ENCODE assay signal across 10 mouse cellular contexts in genomic region chr4:97926607-97927308, GRCm38 (mm10).
DNase-seq lines count a peak whose midpoint lies in the region; TF ChIP-seq lines count a peak whose summit lies in the region.
"Had no signal": no experiment of that assay in that cellular context is flagged by ENCODE, and none has a peak within 500 bp of the region (broad histone marks: within the 10 kb centered on the region; RNA-seq: fewer than 3 reads in every experiment).

No protein-coding gene starts in this region.

- peaks cover 41% of the 10 kb centered on the region for H3K79me2 ChIP-seq in MEL (ENCODE audit: control insufficient read depth, insufficient read depth, low read length, poor library complexity)

- intact Hi-C loops in left cerebral cortex, postnatal 4 days (cut with DNase I) = no loop called here

- H3K36me3 ChIP-seq in MEL (ENCODE audit: control insufficient read depth in 1 of 2, insufficient read depth in 2 of 2, low read length in 2 of 2) = peaks cover 0 to 52% of the 10 kb centered on the region in 2 experiments; a peak in 3 of 4 replicates
- H3K36me3 ChIP-seq: limb, embryonic 12.5 days had no signal

- no peak overlapping the region; a peak in 1 of 4 replicates for H3K4me3 ChIP-seq in MEL (ENCODE audit: control insufficient read depth in 1 of 2, insufficient read depth in 1 of 2, low read depth in 2 of 2, low read length in 2 of 2)
- H3K4me3 ChIP-seq: limb, embryonic 12.5 days had no signal

- TF ChIP-seq RAD21 in MEL (IDR thresholded peaks at IDR 0.05; ENCODE audit: low read depth, low read length) = no peak

- TF ChIP-seq POLR2A in MEL (IDR thresholded peaks at IDR 0.05; ENCODE audit: control insufficient read depth in 1 of 2, insufficient read depth in 1 of 2, low read depth in 1 of 2, low read length in 2 of 2, poor library complexity in 1 of 2) = no peak

- DNase-seq in left cerebral cortex, postnatal 4 days = peak; percentile 69
- DNase-seq in left cerebral cortex, adult 11 months (ENCODE audit: low spot score) = no peak
- peak; percentile 55 for DNase-seq in MEL (ENCODE audit: low read depth, low spot score)
- peak; percentile 43 to 48 for DNase-seq in adrenal gland, postnatal 36 days
- peak; percentile 34 for DNase-seq in lung, postnatal 10 days
- DNase-seq in cerebellum, postnatal 36 days = no peak
- DNase-seq in layer of hippocampus, postnatal 36 days = no peak
- DNase-seq: right cerebral cortex, postnatal 25 days; thymus, postnatal 36 days had no signal

- no peaks in the 10 kb centered on the region for H3K9me3 ChIP-seq in MEL (replicated peaks; ENCODE audit: insufficient read depth, low read length)
- H3K9me3 ChIP-seq: limb, embryonic 12.5 days had no signal

- no peaks in the 10 kb centered on the region for H3K27me3 ChIP-seq in MEL (ENCODE audit: control insufficient read depth in 1 of 2, insufficient read depth in 2 of 2, low read length in 2 of 2)
- H3K27me3 ChIP-seq: limb, embryonic 12.5 days had no signal

- peak; percentile 0 to 42; a peak in 3 of 4 replicates for TF ChIP-seq EP300 in MEL (IDR thresholded peaks at IDR 0.05; ENCODE audit: low read depth in 1 of 2, low read length in 2 of 2)

- peak overlapping the region; percentile 44 for H3K27ac ChIP-seq in MEL (ENCODE audit: control insufficient read depth, low read depth, low read length)
- H3K27ac ChIP-seq: limb, embryonic 12.5 days had no signal

- H3K4me1 ChIP-seq in MEL (ENCODE audit: control insufficient read depth in 1 of 2, insufficient read depth in 2 of 2, low read length in 2 of 2) = peaks cover 35 to 37% of the 10 kb centered on the region in 2 experiments

- no peak for TF ChIP-seq CTCF in MEL (IDR thresholded peaks at IDR 0.05 in 2 of 3, conservative IDR thresholded peaks at IDR 0.05 in 1 of 3; ENCODE audit: control insufficient read depth in 1 of 3, insufficient read depth in 1 of 3, low read depth in 2 of 3, low read length in 3 of 3, poor library complexity in 1 of 3, severe bottlenecking in 1 of 3)

- H3K9ac ChIP-seq in MEL (ENCODE audit: control insufficient read depth, low read depth, low read length, poor library complexity, severe bottlenecking) = no peak overlapping the region; the same call in 1 of the 2 replicates
- H3K9ac ChIP-seq: limb, embryonic 12.5 days had no signal

TF ChIP-seq in MEL, 35 proteins besides CTCF, POLR2A, EP300 and RAD21:
- no peak for TF ChIP-seq POLR2AphosphoS5 (IDR thresholded peaks at IDR 0.05; ENCODE audit: borderline replicate concordance, low read depth, low read length)
- TF ChIP-seq MAFK (IDR thresholded peaks at IDR 0.05; ENCODE audit: borderline replicate concordance, low read depth, low read length) = no peak
- no peak for TF ChIP-seq TAL1 (IDR thresholded peaks at IDR 0.05; ENCODE audit: low read length)
- peak; percentile 39; the same call in 1 of the 2 replicates for TF ChIP-seq MXI1 (IDR thresholded peaks at IDR 0.05; ENCODE audit: low read depth, low read length)
- TF ChIP-seq KAT2A (conservative IDR thresholded peaks at IDR 0.05; ENCODE audit: low read depth, low read length) = no peak
- TF ChIP-seq UBTF (IDR thresholded peaks at IDR 0.05; ENCODE audit: borderline replicate concordance, insufficient read depth, low read depth, low read length) = no peak
- TF ChIP-seq ZKSCAN1 (IDR thresholded peaks at IDR 0.05; ENCODE audit: low read depth, low read length) = no peak
- 0 out of 2 replicates have a peak, but pooled peaks have one; percentile 31 for TF ChIP-seq TCF12 (IDR thresholded peaks at IDR 0.05; ENCODE audit: low read depth, low read length)
- no peak for TF ChIP-seq NRF1 (IDR thresholded peaks at IDR 0.05; ENCODE audit: insufficient read depth, low read depth, low read length, poor library complexity, severe bottlenecking)
- TF ChIP-seq HCFC1 (IDR thresholded peaks at IDR 0.05; ENCODE audit: low read depth, low read length) = no peak
- peak; percentile 23 for TF ChIP-seq RCOR1 (IDR thresholded peaks at IDR 0.05; ENCODE audit: low read depth, low read length)
- TF ChIP-seq SIN3A (IDR thresholded peaks at IDR 0.05; ENCODE audit: low read length) = peak; percentile 33
- no peak for TF ChIP-seq MAX (IDR thresholded peaks at IDR 0.05; ENCODE audit: low read length)
- TF ChIP-seq USF2 (IDR thresholded peaks at IDR 0.05; ENCODE audit: borderline replicate concordance in 1 of 2, insufficient read depth in 1 of 2, low read depth in 1 of 2, low read length in 2 of 2) = no peak
- TF ChIP-seq MEF2A (IDR thresholded peaks at IDR 0.05; ENCODE audit: extremely low read depth, insufficient replicate concordance, low read depth, low read length, poor library complexity, severe bottlenecking) = no peak
- TF ChIP-seq JUND (IDR thresholded peaks at IDR 0.05; ENCODE audit: low read depth, low read length) = no peak
- TF ChIP-seq BHLHE40 (IDR thresholded peaks at IDR 0.05; ENCODE audit: borderline replicate concordance, low read depth, low read length) = no peak
- no peak for TF ChIP-seq ZNF384 (IDR thresholded peaks at IDR 0.05; ENCODE audit: low read depth, low read length)
- 0 out of 2 replicates have a peak, but pooled peaks have one; percentile 11 for TF ChIP-seq TBP (IDR thresholded peaks at IDR 0.05; ENCODE audit: low read depth, low read length)
- TF ChIP-seq SMC3 (IDR thresholded peaks at IDR 0.05; ENCODE audit: low read depth, low read length) = no peak
- no peak for TF ChIP-seq ELF1 (IDR thresholded peaks at IDR 0.05; ENCODE audit: low read depth, low read length)
- TF ChIP-seq GATA1 (IDR thresholded peaks at IDR 0.05; ENCODE audit: low read depth, low read length) = peak; percentile 49
- TF ChIP-seq ETS1 (IDR thresholded peaks at IDR 0.05; ENCODE audit: low read depth, low read length) = peak; percentile 70
- TF ChIP-seq MYC (IDR thresholded peaks at IDR 0.05; ENCODE audit: low read depth, low read length) = no peak

Comparison
In these comparisons a context has a peak if more than half of its experiments do, and no peak if none do; other contexts are left out.
1. DNase-seq: peak in left cerebral cortex, postnatal 4 days (single experiment), MEL (single experiment), adrenal gland, postnatal 36 days (2 of 2) and lung, postnatal 10 days (single experiment); none in left cerebral cortex, adult 11 months (single experiment), cerebellum, postnatal 36 days (0 of 2) and layer of hippocampus, postnatal 36 days (0 of 2).